Mouse (Mus musculus) limb, embryonic 14.5 days (tissue): ENCODE measurements around the gene Astn2. TPM values are rescaled to one million over a fixed set of nuclear protein-coding genes. Genes with fewer than 3 reads are reported as not detected.
A peak's percentile ranks its signal among the peaks of the same experiment; 100 is the strongest.

Experiments used
- ATAC-seq: fragments of 200-750 bp; cut with Nextera tagmentation; 2 replicates; pipeline ENCODE4 v1.8.0; 2017; ENCODE audit warnings: low read depth, moderate number of reproducible peaks, moderate TSS enrichment; ENCODE audit not compliant: low FRiP score
- DNase-seq: peaks from one replicate; pipeline ENCODE4 v3.0.0-alpha.2; 2015; ENCODE audit warnings: low spot score
- H3K27ac ChIP-seq: fragments of 300-500 bp; sonication (generic); replicated peaks from 2 replicates; pipeline ENCODE4 v1.5.1; 2014; ENCODE audit warnings: low read depth, mild to moderate bottlenecking, low read length, moderate library complexity, mixed read lengths
- H3K27me3 ChIP-seq: fragments of 300-500 bp; sonication (generic); 2 replicates; pipeline ENCODE4 v1.6.1; 2014; ENCODE audit warnings: low read length, mixed read lengths; ENCODE audit not compliant: control insufficient read depth, insufficient read depth
- H3K36me3 ChIP-seq: fragments of 300-500 bp; sonication (generic); 2 replicates; pipeline ENCODE4 v1.6.1; 2014; ENCODE audit warnings: mild to moderate bottlenecking, low read length, moderate library complexity, mixed read lengths; ENCODE audit not compliant: control insufficient read depth, insufficient read depth
- H3K4me1 ChIP-seq: fragments of 300-500 bp; sonication (generic); 2 replicates; pipeline ENCODE4 v1.6.1; 2014; ENCODE audit warnings: antibody characterized with exemption, low read length, mixed read lengths; ENCODE audit not compliant: control insufficient read depth, insufficient read depth
- H3K4me2 ChIP-seq: fragments of 300-500 bp; sonication (generic); replicated peaks from 2 replicates; pipeline ENCODE4 v1.6.1; 2014; ENCODE audit warnings: low read depth, mild to moderate bottlenecking, low read length, moderate library complexity; ENCODE audit not compliant: severe bottlenecking
- H3K4me3 ChIP-seq: fragments of 300-500 bp; sonication (generic); replicated peaks from 2 replicates; pipeline ENCODE4 v1.5.1; 2014; ENCODE audit warnings: low read length
- H3K9ac ChIP-seq: fragments of 300-500 bp; sonication (generic); 2 replicates; pipeline ENCODE4 v1.6.1; 2014; ENCODE audit warnings: mild to moderate bottlenecking, low read depth, low read length, moderate library complexity; ENCODE audit not compliant: severe bottlenecking
- H3K9me3 ChIP-seq: fragments of 300-500 bp; sonication (generic); 2 replicates; pipeline ENCODE4 v1.6.1; 2016; ENCODE audit warnings: low read length; ENCODE audit not compliant: control insufficient read depth
- POLR2A ChIP-seq: fragments of 200-500 bp; IDR thresholded peaks from 2 replicates; pipeline ENCODE4 v1.8.0; 2012; ENCODE audit warnings: inconsistent platforms, mild to moderate bottlenecking, moderate library complexity, borderline replicate concordance; ENCODE audit not compliant: insufficient read depth, insufficient read length; ENCODE audit errors: extremely low read depth
- WGBS: fragments of 180-500 bp; shearing (Covaris S2); extraction: QIAGEN DNeasy Blood & Tissue Kit; methylation state at CpG from one replicate; pipeline ENCODE4 v1.1.7; 2014; 5-methylcytosine and 5-hydroxymethylcytosine counted together
- polyA plus RNA-seq, 2 experiments: library from polyadenylated mRNA; depleted of rRNA in 1 of 2; stranded (reverse) in 1 of 2; unstranded in 1 of 2; fragments of >200 nt; fragmentation: Nextera tagmentation in 1 of 2; extraction: Ambion mirVana in 1 of 2; gene quantifications; 2 replicates each; pipeline versions ENCODE4 v1.2.1 to v1.2.3; 2012 to 2014

Astn2 gene
- polyA plus RNA-seq, 2 experiments = 1.6 to 8.7 TPM

- no peaks in the 10 kb centered on the region for H3K4me1 ChIP-seq
- no peaks in the 10 kb centered on the region for H3K9me3 ChIP-seq
- no peak overlapping the region for H3K9ac ChIP-seq
- H3K27ac ChIP-seq = no peak overlapping the region
- DNase-seq (no peak), ATAC-seq (no peak)
- no peak for TF ChIP-seq POLR2A
- no peak overlapping the region for H3K4me2 ChIP-seq
- H3K27me3 ChIP-seq = no peaks in the 10 kb centered on the region
- no peaks in the 10 kb centered on the region for H3K36me3 ChIP-seq
- 52% methylated on average over 1 of the region's 1 CpGs for WGBS
- no peak overlapping the region for H3K4me3 ChIP-seq
Observed at GRCm38 (mm10) chr4:65920294-65920693, 484.1 kb downstream of the Astn2 start.

- 54% methylated on average over 11 of the region's 11 CpGs for WGBS
- no peak overlapping the region for H3K4me3 ChIP-seq
- ATAC-seq (no peak), DNase-seq (no peak)
- no peaks in the 10 kb centered on the region for H3K9me3 ChIP-seq
- TF ChIP-seq POLR2A = no peak
- H3K36me3 ChIP-seq = no peaks in the 10 kb centered on the region
- peaks cover 10% of the 10 kb centered on the region for H3K4me1 ChIP-seq
- H3K4me2 ChIP-seq = no peak overlapping the region
- H3K27me3 ChIP-seq = no peaks in the 10 kb centered on the region
- H3K27ac ChIP-seq = no peak overlapping the region
- no peak overlapping the region for H3K9ac ChIP-seq
Observed at GRCm38 (mm10) chr4:65916027-65917008, 488.1 kb downstream of the Astn2 start.

- ATAC-seq (peak; percentile 44), DNase-seq (peak; percentile 66)
- Histone ChIP-seq H3K27ac (0 out of 2 replicates have a peak overlapping the region, but pooled peaks have one; percentile 20), H3K9ac (no peak overlapping the region), H3K4me3 (no peak overlapping the region), H3K4me2 (no peak overlapping the region), H3K36me3 (no peaks in the 10 kb centered on the region), H3K9me3 (no peaks in the 10 kb centered on the region), H3K27me3 (no peaks in the 10 kb centered on the region), H3K4me1 (peaks cover 10% of the 10 kb centered on the region)
- 56% methylated on average over 8 of the region's 8 CpGs for WGBS
- no peak for TF ChIP-seq POLR2A
Observed at GRCm38 (mm10) chr4:65912247-65912942, 492.0 kb downstream of the Astn2 start.

GRCm38 (mm10) chr4:65907660-65908059, 496.8 kb downstream of the Astn2 start:
- TF ChIP-seq POLR2A = no peak
- H3K4me1 ChIP-seq = peaks cover 10% of the 10 kb centered on the region
- no peak for DNase-seq
- H3K4me3 ChIP-seq = no peak overlapping the region
- no peak overlapping the region for H3K9ac ChIP-seq
- 49% methylated on average over 7 of the region's 7 CpGs for WGBS
- H3K4me2 ChIP-seq = no peak overlapping the region
- no peaks in the 10 kb centered on the region for H3K36me3 ChIP-seq
- no peak overlapping the region for H3K27ac ChIP-seq
- ATAC-seq = 0 out of 2 replicates have a peak, but pooled peaks have one; percentile 30
- no peaks in the 10 kb centered on the region for H3K27me3 ChIP-seq
- H3K9me3 ChIP-seq = no peaks in the 10 kb centered on the region

DNA sequence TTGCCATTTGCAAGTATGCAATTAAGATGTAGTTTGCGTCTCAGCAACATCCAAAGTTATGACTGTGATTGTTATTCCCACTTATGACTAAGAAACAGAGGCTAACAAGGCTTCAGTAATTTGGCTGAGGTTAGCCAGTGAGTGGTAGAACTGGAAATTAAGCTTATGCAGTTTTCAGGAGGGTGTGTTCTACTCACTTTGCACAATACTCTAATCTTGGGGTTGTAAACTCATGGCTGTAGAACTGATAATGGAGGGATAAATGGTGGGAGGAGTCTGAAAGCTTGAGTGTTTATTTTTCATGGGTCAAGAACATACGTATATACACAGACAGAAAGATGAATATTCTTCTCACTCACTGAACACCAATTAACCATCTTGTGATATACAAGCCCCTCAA, 499.4 kb downstream of the Astn2 start:
- H3K4me2 ChIP-seq = no peak overlapping the region
- no peak overlapping the region for H3K27ac ChIP-seq
- ATAC-seq (no peak), DNase-seq (no peak)
- H3K4me1 ChIP-seq = no peaks in the 10 kb centered on the region
- no peak overlapping the region for H3K9ac ChIP-seq
- no peaks in the 10 kb centered on the region for H3K27me3 ChIP-seq
- WGBS = 91% methylated on average over 2 of the region's 2 CpGs
- no peaks in the 10 kb centered on the region for H3K36me3 ChIP-seq
- TF ChIP-seq POLR2A = no peak
- no peak overlapping the region for H3K4me3 ChIP-seq
- H3K9me3 ChIP-seq = no peaks in the 10 kb centered on the region
